Mouse (Mus musculus) left cerebral cortex, postnatal 4 days (tissue): Measurements from ENCODE around the gene U90926. TPM values are rescaled to one million over a fixed set of nuclear protein-coding genes. Genes with fewer than 3 reads are reported as not detected.
"Not testable (repeated sequence)": the region's sequence is repeated elsewhere in the genome, so short reads cannot be mapped to it uniquely, and the experiment has no call there.

Experiments used
- DNase-seq: peaks from one replicate; pipeline ENCODE4 v3.0.0-alpha.2; 2022
- intact Hi-C: fragments of 180-260 bp; cut with DNase I; formaldehyde crosslinking; loops from one replicate; pipeline ENCODE4 v1.15.1; 2025
- total RNA-seq, 2 experiments: library from RNA; stranded (reverse); gene quantifications; 2 replicates each; pipeline ENCODE4 v1.2.3; 2021

The U90926 gene
- total RNA-seq, 2 experiments from 2014 or later, result not detected

DNA sequence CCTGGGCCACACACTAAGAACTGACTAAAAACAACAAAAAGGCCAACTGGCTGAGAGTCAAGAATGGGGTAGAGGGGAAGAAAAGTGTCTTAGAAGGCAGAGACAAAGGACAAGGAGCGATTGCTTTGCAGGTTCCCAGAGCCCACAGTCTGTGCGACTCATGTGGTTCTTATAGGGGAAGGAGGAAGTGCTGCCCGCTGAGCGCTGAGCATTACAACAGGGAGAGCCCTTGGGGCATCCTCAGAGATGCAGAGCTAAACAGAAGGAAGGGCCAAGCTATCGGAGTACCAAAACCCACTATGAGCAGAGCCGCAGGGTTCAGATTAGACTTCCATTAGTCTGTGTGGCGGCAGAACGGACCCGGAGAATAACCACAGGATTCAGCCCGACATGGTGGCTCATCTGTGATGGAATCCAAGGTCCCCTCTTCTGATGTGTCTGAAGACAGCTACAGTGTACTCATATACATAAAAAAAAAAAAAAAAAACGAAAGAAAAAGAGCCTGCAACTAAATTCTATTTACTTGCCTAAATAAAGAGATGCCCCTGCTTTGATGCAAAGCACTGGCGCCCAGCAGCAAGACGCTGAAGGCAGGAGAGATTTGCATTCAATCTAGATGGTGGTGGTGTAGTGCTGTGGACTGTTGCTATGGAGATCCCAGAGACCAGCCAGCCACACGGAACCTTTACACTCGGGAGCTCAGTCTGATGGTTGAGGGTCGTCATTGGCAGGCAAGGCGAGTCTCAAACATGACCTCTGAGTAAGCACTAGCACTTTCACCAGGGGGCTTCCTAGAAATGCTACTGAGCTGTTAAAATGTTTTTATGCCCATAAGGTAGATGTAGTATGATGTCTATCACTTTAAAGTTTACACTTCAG, 3.9 kb upstream of the U90926 start:
- intact Hi-C loops, result no loop called here
- DNase-seq, result no peak

DNA sequence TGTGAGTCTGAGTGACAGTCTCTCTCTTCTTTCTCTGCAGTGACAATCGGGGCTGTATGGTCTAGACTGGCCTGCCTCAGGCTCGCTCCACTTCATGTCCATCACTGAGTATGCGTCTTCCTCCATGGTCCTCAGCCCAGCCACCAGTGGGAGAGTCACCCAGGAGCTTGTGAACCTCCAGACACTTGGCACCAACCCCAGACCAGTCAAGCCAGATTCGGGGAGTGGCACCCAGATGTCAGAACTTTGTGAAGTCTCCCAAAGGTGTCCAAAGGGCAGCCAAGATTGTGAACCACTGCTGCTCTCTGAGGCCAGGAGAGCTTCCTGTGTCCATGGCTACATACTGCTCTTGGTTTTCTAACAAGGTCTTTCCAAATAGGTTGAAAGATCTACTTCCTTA, 3.0 kb downstream of the U90926 start:
- intact Hi-C loops, result no loop called here
- no peak for DNase-seq

DNA sequence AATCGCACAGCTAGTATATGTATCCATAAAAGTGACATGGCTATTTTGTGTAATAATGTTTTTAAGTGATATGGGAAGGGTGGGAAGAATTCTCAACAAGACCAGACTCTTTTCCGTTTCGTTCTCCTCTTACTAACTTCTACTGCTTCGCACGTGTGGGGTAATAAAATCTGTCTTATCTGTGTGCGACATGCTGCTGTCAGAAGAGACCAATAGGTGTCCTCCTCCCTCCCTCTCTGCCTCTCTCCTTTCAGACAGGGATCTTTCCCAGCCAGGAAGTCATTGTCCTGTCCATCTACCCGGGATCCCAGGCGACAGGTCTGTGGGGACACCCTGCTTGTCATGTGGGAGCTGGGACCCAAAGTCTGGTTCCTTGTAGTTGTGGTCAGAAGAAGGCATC, 5.0 kb downstream of the U90926 start:
- intact Hi-C loops, result no loop called here
- DNase-seq, result no peak

DNA sequence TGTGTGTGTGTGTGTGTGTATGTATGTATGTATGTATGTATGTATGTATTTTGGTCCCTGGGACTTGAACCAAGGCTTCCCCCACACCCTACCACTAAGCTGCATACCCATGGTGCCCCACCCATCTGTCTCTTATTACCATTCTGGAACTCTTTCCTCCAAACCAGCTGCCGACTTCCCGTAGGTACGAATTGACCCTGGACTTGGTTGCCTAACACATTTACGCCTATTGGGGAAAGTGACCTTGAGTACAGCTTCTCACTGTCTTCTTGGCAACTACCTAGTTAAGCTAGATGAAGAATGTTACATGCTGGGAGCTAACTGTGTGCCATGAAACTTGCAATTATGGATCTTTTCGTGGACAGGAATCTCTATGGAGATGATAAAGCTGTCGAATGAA, 9.1 kb downstream of the U90926 start:
- intact Hi-C loops, result no loop called here
- no peak for DNase-seq

DNA sequence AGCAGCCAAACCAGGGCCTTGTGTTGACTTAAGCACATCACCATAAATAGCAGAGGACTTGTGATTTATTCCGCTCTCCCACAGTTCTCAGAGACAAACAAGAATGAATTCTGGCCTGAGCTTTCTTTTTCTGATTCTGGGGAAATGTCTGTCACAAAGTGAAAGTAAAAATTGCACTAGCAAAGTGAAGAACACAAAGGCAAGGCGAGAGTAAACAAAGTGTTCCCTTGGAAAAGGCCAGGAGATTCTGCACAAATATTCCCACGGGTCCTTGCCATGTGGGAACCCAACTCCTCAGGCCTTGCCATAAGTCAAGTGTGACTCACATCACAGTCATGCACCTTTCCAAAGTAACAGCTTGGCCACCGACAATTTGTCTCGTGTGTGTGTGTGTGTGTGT, 9.5 kb downstream of the U90926 start:
- DNase-seq, result no peak
- intact Hi-C loops, result no loop called here

DNA sequence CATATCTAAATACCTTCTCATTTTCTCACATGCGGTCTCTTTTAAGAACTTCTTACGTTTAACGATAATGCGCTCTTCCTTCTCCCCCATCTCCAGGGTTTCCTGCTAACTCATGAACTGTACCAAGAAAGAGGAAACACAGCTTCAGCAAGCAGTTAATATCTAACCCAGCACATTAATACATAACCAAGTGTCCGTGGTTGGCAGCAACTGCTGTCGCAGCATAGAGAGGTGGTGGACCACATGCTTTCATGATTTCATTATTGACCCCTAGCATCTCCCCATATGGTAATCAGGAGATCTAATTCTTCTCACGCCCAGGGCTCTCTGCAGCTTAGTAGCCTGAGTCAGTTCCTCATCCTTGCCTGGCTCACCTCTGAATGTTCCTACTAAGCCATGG, 10.0 kb downstream of the U90926 start:
- intact Hi-C loops, result no loop called here
- DNase-seq, result no peak

DNA sequence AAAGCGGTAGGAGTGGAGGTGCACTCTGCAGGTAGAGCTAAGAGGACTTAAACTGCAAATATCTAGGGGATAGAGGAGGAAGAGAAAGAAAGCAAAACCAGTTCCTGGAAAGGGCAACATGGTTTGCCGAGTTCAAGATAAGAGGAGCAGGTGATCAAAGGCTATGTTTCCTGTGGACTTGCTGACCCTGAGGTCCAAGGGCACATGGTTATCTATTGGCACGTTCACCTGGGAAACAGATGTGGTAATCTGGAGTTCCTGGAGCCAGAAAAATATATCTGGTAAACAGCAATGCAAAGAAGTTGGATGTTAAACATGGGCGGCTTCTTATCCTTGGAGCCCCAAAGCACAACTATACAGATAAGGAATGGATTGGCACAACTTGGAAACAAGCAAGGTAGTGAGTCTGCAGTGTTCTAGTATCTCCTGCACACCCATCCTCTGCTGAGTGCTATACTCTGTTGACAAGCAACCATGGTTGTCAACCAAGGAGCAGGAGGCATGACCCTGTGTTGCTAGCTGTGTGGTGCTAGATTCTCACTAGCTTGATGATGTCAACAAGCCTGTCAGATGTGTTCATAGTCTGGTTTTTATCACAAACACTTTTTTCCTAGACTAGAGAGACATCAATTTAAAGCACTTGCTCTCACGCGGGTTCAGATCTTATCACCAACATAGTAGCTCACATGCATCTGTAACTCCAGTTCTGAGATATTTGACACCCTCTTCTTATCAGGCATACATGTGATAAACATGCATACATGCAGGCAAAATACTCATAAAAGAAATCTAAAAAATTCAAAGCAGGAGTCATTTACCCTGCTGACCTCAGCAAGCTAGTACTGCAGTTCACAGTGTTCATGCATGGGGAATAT, 10.8 kb downstream of the U90926 start:
- intact Hi-C loops, result no loop called here

DNA sequence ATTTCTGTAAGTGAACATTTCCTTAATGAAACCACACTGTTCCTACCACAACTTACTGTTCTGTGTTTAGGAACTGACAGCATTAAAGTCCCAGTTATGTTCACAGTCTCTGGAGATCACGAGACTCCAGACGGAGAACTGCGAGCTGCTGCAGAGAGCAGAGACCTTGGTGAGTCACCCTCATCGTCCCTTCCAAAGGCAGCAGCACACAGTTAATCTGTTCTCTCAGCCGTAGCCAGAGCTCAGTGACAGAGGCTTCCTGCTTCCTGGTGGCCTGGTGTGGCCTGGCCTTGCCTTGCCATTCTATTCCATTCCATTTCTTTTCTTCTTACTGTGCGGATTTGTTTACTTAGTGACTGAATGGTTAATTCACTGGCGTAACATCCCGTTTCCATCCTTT, 16.9 kb downstream of the U90926 start:
- no peak for DNase-seq
- intact Hi-C loops, result no loop called here

More for the DNA sequence above, 10.8 kb downstream of the U90926 start:
- no peak for DNase-seq

DNA sequence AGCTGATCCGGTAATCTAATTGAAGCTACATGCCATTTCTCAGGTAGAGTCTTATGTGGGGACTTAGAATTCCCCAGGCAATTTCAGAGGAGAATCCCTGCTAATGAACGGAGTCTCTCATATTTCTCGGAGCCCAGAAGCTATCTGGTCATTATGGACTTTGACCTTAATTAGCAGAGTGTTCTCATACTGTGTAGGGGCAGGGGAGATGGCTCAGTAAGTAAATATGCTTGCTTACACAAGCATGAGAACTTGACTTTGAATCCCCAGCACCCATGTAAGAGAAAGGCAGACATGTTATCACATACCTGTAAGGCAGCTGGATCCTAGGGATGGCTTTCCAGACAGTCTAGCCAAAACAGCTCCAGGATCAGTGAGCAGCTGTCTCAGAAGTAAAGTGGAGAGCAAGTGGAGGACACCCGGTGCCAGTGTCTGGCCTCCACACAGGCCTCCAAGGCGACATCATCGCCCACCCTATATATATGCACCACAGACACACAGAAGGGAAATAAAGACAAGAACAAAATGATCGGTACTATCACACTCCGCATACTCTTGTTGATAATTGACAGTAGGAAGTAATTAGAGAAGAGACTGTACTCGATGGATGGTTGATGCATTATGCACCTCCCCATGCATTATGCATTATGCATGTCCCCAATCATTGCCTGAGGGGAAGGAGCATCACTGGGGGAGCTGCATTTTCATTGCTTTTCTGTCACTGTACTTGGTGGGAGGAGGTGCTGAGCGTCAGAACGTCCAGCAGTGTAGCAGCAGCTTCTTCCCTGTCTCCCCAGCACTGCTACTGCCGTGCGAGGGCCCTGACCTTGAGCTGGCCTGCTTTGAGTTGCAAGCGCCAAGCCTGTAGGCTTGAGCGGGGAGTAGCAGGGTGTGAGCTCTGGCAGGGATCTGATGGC, 18.1 kb downstream of the U90926 start:
- DNase-seq, result no peak
- intact Hi-C loops, result no loop called here

DNA sequence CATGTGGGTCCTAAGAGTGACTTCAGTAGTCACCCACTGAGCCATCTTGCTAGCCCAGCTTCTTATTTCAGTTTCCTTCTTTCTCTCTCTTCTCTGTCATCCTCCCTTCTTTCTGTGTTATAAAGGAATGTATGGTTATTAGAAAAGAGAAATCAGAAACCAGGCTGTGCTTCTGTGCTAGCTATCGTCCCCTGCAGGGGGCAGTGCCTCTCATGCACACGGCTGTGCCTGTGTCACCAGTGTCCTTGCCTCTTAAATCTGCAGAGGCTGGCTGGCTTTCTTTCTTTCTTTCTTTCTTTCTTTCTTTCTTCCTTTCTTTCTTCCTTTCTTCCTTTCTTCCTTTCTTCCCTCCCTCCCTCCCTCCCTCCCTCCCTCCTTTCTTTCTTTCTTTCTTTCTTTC, 19.5 kb downstream of the U90926 start:
- intact Hi-C loops, result not testable (repeated sequence)
- peak; percentile 45 for DNase-seq

DNA sequence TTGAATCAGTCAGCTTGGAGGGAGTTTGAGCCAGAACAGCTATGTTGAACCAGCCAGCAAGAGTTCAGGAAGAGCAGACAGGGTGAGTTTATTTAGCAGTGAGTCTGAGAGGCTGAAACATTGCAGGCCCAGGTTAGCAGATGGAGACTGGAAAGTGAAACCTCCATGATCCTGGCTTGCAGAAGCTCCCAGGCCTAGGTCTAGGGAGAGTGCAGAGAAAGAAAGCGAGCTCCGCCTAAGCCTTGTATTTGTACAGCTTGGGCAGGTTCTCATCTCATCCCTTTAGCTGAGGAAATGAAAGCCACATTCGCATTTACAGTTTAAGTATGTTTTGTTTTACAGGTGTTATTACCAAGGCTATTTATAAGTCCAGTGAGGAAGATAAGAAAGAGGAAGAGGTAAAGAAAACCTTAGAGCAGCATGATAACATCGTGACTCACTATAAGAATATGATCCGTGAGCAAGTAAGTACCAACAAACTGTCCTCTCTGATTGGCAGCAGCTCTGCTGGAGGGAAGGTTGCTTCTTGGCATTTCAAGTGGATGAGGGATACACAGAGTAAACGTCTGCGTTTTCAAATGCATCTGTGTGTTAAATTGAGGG, 26.2 kb downstream of the U90926 start:
- intact Hi-C loops, result no loop called here

DNA sequence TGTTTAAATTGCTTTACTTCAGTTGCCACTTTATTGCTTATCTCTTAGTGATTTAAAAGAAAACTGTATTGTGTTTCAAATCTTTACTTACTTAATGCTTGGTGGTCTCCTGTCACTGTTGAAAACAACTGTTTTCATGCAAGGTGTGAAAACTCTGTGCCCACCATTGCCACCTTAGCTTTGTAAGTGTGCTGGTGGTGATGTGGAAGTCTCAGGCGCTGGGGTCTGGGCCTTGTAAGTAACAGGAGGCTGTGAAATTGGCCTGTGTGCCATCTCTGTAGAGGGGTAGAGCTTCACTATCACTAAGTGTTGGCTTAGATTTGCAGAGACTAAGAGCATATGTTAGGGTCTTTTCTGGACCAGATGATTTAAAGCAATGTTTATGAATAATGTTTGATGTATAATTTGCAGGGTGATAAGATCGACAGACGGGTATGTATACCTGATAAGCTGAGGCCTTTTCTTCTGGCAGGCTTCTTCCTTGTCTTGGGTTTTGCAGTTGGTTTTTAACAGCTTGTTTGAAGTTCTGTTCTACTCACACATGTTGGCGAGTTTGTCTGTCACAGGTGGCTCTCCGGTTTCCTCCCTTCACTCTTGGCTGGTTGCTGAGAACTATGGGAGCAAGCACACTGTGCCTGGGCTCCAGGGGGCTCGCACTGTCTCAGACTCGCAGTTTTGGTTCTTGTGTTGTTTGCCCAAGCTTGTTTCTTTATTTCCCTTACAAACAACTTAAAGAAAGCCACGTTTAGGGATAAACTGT, 32.0 kb downstream of the U90926 start:
- intact Hi-C loops, result no loop called here
- DNase-seq, result no peak

More for the DNA sequence above, 26.2 kb downstream of the U90926 start:
- no peak for DNase-seq

DNA sequence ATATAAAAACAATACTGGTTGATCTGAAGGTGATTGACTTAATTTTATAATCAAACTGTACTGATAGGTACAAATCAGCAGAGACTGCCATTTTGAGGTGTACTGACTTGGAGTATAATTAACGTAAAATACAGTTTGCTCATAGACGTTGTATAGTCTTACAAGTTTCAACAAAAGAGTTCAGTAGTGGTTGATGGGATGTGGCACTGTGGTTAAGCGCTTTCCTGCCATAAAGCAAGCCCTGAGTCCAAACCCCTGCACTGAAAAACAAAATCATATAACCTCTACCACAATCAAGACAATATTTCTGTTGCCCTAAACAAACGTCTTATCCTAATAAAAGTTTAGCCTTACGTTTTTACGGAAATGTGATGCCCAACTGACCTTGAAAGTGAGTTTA, 49.2 kb downstream of the U90926 start:
- no peak for DNase-seq
- intact Hi-C loops, result no loop called here

Other genes with a start within 250 kb of the U90926 start
- gene Odaph, start 227.9 kb downstream of the U90926 start, total RNA-seq, result not detected
- 10 to 100 TPM; 68.8 to 75.4 TPM for gene Cdkl2, start 171.5 kb downstream of the U90926 start, total RNA-seq
- 100 to 1,000 TPM; 201 to 203 TPM for gene G3bp2, start 131.7 kb downstream of the U90926 start, total RNA-seq
- 10 to 100 TPM; 62.2 to 65.0 TPM for gene Uso1, start 77.5 kb downstream of the U90926 start, total RNA-seq
- under 1 TPM in 1 of 2 experiments, not detected in 1; 0.34 TPM for gene Ppef2, start 40.9 kb upstream of the U90926 start, total RNA-seq
- 10 to 100 TPM; 11.9 to 13.9 TPM for gene Naaa, start 62.8 kb upstream of the U90926 start, total RNA-seq
- 10 to 100 TPM; 28.2 to 31.0 TPM for gene Sdad1, start 95.1 kb upstream of the U90926 start, total RNA-seq
- not detected for gene Cxcl9, start 112.7 kb upstream of the U90926 start, total RNA-seq
- 1 to 10 TPM; 4.1 to 5.6 TPM for gene Art3, start 116.4 kb upstream of the U90926 start, total RNA-seq
- gene Cxcl10, start 133.5 kb upstream of the U90926 start, total RNA-seq, result not detected
- 10 to 100 TPM; 50.7 to 60.8 TPM for gene Nup54, start 219.8 kb upstream of the U90926 start, total RNA-seq